Mouse (Mus musculus): ENCODE measurements around the gene Bzw1.

DNA sequence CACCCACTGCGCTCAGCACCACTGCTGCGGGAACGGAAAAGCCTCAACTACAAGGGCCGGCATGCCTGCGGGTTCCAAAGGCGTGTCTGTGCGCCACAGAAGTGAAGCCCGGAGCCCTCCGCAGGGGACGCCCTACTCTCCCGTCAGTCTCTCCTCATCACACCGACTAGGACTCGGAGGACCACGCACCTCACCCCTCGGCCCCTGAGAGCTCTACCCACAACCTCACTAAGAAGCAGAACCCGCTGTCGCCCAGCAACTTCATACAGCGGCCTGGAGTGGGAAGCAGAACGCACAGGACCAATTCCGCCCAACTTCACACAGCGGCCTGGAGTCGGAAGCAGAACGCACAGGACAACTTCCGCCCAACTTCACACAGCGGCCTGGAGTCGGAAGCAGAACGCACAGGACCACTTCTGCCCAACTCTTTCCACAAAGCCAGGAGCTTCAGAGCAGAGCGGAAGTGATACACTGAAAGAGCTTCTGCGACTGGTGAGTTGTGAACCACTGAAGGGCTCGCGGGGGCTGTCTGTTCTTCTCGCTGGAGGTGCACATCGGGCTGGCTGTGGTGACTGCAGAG is 52.5 kb downstream of the Bzw1 start, which contains the start of the genes Nif3l1 and Ppil3:
- TF ChIP-seq CTCF (IDR thresholded peaks at IDR 0.05; ENCODE audit: extremely low read depth, insufficient read depth, insufficient read length, insufficient replicate concordance) (no peak), POLR2A (IDR thresholded peaks at IDR 0.05; ENCODE audit: low read depth, low read length) (peak; percentile 6; the same call in 1 of the 2 replicates)
